Mouse (Mus musculus): ENCODE results near the gene Gdpd1.

DNA sequence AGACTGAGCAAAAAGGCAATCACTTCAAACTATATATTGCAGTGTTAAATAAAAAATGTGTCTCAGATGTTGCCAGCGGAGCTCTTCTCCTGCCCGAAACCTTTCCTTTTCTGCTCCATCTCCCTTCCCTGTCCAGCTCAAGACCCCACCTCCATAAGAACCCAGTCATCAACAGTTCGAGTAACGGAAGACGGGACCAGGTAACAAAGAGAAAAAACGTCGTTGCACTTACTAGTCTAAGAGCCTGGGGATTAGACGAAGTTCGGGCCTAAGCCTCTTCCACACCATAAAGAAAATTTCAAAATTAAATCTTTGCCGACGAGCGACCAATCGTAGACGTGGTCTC lies 34.5 kb upstream of the Gdpd1 start, which contains the start of gene Prr11:
- TF ChIP-seq CTCF (IDR thresholded peaks at IDR 0.05; ENCODE audit: extremely low read depth, insufficient read depth, insufficient read length, insufficient replicate concordance), result no peak
- no peak for TF ChIP-seq POLR2A (IDR thresholded peaks at IDR 0.05; ENCODE audit: low read depth, low read length)

Data from spleen, adult 2 months (tissue).